9 mouse cellular contexts compared by ENCODE assay signal in genomic region chr15:74075903-74076721, GRCm38 (mm10).
A peak's percentile ranks its signal among the peaks of the same experiment; 100 is the strongest.
DNase-seq lines count a peak whose midpoint lies in the region; TF ChIP-seq lines count a peak whose summit lies in the region.
"Had no signal": no experiment of that assay in that cellular context is flagged by ENCODE, and none has a peak within 500 bp of the region (broad histone marks: within the 10 kb centered on the region; RNA-seq: fewer than 3 reads in every experiment).

No protein-coding gene starts in this region.

- H3K27ac ChIP-seq in left cerebral cortex, adult 2 months = peak overlapping the region; percentile 20; the same call in 1 of the 2 replicates
- H3K27ac ChIP-seq in midbrain, embryonic 10.5 days (replicated peaks) = no peak overlapping the region
- H3K27ac ChIP-seq: liver, embryonic 15.5 days had no signal

- WGBS in midbrain, embryonic 10.5 days = 53% methylated on average over 16 of the region's 16 CpGs

- intact Hi-C loops in left cerebral cortex, adult 2 months (cut with DNase I) = no loop called here

- H3K4me3 ChIP-seq in left cerebral cortex, adult 2 months = no peak overlapping the region
- H3K4me3 ChIP-seq in midbrain, embryonic 10.5 days = no peak overlapping the region
- H3K4me3 ChIP-seq: liver, embryonic 15.5 days had no signal

- DNase-seq in WW6 (ENCODE audit: low read depth, low spot score) (peak; percentile 65), MN1 (ENCODE audit: low spot score) (no peak)
- peak; percentile 26 to 37 for DNase-seq in cerebellum, postnatal 36 days
- DNase-seq in gastrocnemius, postnatal 10 days = peak; percentile 89
- DNase-seq in induced T-regulatory cell, adult 2 months (ENCODE audit: low read depth) = peak; percentile 57
- peak; percentile 50 to 52 for DNase-seq in left cerebral cortex, adult 2 months (ENCODE audit: extremely low spot score in 1 of 2, low spot score in 2 of 2)
- peak; percentile 86 for DNase-seq in midbrain, embryonic 10.5 days (ENCODE audit: low spot score)
- DNase-seq in skeletal muscle tissue, adult 2 months (ENCODE audit: low read depth, low spot score) = peak; percentile 64

- no peaks in the 10 kb centered on the region for H3K36me3 ChIP-seq in midbrain, embryonic 10.5 days
- H3K36me3 ChIP-seq: liver, embryonic 15.5 days had no signal

- no peaks in the 10 kb centered on the region for H3K27me3 ChIP-seq in midbrain, embryonic 10.5 days (ENCODE audit: low read depth, poor library complexity, severe bottlenecking)
- H3K27me3 ChIP-seq: liver, embryonic 15.5 days had no signal

- H3K4me1 ChIP-seq in midbrain, embryonic 10.5 days = peaks cover 7% of the 10 kb centered on the region; the same call in 1 of the 2 replicates
- H3K4me1 ChIP-seq: liver, embryonic 15.5 days had no signal

- H3K9me3 ChIP-seq in midbrain, embryonic 10.5 days (replicated peaks) = no peaks in the 10 kb centered on the region
- H3K9me3 ChIP-seq: liver, embryonic 15.5 days had no signal

- TF ChIP-seq CTCF in left cerebral cortex, adult 2 months (IDR thresholded peaks at IDR 0.05) = no peak
